Mouse (Mus musculus) c-Kit-positive CD71-positive TER-119-positive erythroid progenitor cells, embryonic 14.5 days (primary cell): ENCODE measurements around the gene Igsf21.

Source experiments
- DNase-seq: peaks from one replicate; pipeline ENCODE4 v3.0.0-alpha.2; 2013; ENCODE audit warnings: low spot score

Gene Igsf21

GRCm38 (mm10) chr4:140143178-140143577, 103.4 kb downstream of the Igsf21 start:
- no peak for DNase-seq

DNA sequence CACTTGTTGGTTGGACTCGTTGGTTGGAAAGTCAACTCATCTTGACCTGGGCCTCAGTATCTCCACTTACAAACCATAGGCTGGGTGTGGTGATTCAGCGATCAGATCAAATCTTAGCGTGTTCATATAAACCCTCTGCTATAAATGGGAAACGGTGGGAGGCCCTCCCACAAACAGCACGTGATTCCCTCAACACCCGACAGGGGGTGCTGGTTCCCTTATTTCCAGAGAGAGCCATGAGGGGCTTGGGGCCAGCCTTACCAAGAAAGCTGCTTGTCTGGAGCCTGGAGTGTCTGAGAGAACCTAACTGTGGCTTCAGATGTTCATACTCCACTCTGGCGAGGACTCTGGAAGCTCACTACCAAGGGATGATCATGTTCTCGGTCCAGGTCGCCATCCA, 106.1 kb downstream of the Igsf21 start:
- no peak for DNase-seq

DNA sequence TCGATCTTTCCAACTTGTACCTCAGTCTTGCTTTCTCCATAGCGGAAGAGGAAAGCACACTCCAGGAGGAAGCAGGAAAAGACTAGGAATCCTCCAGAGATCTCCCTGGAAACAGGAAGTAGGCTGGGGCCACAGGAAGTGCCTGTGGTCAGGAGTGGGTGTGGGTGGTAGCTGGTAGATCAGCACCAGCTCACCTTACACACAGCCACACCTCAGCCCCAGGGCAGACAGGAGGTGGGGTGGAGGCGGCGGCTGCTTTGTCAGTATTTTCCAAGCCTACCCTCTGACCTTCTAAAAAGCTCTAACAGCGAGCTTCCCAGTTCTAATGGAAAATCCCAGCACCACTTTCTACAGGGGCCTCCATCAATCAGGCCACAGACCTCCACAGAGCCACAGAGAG, 107.7 kb downstream of the Igsf21 start:
- DNase-seq = no peak

DNA sequence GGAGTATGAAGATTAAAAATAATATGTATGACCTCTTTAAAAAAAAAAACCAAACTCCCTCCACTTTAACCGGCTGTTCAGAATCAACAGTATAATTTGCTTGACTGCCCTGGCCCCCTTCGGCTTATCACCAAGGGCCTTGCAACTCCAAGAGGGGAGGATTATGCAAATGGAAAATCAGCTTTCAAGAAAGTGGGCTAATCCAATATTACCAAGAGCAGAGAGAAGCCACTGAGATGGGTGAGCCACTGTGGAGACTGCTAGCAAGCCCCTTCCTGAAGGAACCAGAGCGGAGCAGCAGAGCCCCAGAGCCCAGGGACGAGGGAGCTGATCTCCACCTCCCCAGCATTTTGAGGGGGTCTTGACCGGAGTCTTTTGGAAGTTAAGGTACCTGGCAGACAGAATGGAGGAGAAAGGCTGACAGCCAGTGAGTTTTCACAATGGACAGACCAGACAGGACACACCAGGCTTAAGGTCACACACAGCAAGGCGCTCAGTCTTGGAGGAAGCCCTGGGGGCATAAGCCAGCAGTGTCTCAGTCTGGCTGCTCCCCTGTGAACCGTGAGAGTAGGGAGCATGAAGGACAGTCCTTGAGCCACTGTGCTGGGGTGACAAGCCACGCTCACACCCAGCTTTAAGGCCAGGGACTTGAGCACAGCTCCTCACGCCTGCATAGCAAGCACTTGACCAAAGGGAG, 114.8 kb downstream of the Igsf21 start:
- DNase-seq = no peak

- no peak for DNase-seq
Observed at GRCm38 (mm10) chr4:140131201-140131600, 115.4 kb downstream of the Igsf21 start.

DNA sequence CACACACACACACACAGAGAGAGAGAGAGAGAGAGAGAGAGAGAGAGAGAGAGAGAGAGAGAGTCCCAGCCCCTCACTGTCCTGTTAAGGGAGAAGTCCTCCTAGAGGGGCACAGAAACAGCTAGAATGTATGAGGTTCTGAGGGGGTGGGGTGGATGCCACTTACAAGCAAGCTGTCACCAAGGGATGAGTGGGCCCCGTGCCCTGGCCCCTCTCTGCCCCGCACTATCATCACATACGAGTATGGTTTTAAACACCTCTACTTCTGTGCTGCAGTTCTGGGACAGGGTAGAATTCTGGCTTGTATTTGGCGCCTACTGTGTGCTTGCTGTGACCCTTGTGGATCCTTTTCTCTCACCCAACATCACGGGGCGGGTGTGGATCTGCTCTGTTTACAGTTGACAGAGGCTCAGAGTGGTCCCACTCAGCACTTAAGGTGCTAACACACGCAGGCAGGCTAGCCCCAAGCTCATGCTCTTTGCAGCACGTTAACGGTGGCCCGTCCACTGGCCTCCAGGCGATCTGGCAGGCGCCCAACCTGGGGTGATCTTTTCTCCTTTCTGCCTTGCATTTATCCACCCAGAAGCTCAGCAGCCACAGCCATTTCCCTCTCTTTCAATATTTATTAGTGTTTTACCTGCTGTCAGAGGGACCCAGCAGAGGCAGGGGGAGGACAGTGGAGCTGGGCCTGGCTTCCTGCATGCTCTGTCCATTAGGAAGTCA, 116.9 kb downstream of the Igsf21 start:
- no peak for DNase-seq

DNA sequence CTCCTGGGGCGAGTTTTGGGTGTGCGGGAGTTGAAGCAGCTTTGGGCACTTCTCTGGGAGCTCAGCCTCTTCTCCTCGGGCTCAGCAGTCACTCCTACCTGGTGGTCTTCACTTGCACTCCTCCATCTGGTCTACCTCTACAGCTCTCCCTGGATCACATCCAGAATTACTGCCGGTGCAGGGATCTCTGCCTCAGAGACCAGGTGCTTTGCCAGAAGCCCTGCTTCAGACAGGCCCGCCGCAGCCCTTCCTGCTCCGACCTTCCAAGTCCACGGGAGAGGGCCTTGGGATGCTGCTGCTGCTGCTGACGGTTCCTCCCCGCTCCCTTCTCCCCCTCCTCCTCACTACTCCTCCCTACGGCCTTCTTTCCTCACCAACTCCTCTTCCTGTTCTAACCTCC, 118.5 kb downstream of the Igsf21 start:
- no peak for DNase-seq

DNA sequence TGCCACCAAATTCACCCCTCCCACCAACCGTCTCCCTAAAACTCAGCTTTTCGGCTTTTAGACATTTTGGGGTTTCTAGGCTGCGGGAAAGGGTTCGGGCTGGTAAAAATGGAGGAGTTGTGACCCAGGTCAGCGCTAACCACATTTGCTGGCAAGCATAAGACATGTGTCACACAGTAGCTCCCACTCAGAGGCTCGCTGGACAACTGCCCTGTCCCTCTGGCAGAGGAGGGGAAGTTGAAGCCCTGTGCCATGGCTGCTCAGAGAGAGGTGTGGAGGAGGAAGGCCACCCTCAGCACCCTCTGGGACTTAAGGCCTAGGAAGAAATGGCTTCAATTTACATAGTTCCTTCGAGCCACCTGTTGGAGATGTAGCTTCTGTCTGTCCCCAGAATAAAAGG, 120.8 kb downstream of the Igsf21 start:
- DNase-seq = no peak

GRCm38 (mm10) chr4:140122534-140122933, 124.0 kb downstream of the Igsf21 start:
- DNase-seq = no peak

- DNase-seq = no peak
Observed at GRCm38 (mm10) chr4:140117275-140117691, 129.3 kb downstream of the Igsf21 start.

GRCm38 (mm10) chr4:140115756-140116155, 130.8 kb downstream of the Igsf21 start:
- DNase-seq = no peak

DNA sequence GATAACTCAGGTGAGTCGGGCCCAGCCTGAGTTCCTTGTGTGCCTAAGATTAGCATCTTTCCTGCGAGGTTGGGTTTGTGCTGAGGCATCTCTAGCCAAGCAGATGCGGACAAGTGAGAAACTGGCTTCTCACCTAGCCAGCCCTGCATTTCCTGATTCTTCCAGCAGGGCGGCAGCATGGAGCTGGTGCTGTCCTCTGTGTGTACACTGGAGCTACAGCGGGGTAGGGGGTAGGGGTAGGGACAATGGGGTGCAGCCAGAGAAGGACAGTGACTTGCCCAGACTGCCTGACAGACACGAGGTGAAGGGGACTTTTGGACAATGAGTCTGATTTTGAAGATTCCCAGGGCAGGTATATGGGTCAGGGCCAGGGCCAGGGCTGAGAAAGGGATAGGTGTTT, 131.5 kb downstream of the Igsf21 start:
- DNase-seq = no peak

GRCm38 (mm10) chr4:140113690-140114475, 132.7 kb downstream of the Igsf21 start:
- no peak for DNase-seq

DNA sequence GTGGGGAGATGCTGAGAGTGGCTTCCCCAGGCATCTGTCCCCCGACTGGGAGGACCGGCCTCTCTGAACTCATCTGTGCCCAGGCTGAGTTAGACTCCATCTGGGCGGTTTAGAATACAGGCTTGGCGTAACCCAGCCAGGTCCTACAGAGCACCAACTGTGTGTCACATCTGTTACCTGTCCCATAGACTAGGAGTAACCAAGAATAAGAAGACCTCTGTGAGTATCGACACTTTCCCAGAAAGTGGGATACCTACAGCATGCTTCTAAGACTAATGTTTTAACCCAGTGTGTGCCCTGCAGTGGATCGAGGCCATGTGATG, 137.0 kb downstream of the Igsf21 start:
- DNase-seq = no peak

DNA sequence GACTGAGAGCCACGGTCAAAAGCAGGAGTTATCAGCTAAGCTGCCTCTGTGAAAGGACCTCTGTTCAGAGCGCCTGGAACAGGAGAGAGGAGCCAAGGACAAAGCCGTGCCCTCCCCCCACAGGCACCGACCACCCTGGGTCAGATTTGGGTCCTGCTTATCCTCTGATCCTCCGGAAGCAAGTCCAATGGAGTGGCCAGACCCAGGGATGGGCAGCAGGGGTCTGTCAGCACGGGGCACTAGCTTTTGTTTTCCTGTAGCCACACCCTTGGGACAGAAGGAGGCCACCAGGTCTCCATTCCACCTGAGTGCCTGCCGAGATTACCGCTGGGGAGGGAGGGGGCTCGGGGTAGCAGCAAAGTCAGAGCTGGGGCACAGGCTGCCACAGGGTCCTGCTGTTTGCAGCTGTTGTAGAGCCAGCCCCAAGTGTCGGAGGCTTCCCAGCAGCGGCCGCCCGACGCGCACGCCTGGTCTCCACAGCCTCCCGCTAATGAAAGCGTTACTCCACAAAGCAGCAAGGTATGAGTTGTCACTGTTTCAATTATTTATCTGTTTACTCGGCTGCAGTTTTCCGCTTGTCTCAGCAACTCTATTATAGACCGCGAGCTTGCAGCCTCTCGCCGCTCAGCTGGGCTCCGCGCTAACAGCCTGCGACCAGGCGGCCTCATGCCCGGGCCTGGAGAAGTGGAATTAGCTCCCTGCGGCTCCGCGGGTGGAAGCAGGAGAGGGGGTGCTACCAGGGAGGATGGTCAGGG, 137.5 kb downstream of the Igsf21 start:
- DNase-seq = no peak

DNA sequence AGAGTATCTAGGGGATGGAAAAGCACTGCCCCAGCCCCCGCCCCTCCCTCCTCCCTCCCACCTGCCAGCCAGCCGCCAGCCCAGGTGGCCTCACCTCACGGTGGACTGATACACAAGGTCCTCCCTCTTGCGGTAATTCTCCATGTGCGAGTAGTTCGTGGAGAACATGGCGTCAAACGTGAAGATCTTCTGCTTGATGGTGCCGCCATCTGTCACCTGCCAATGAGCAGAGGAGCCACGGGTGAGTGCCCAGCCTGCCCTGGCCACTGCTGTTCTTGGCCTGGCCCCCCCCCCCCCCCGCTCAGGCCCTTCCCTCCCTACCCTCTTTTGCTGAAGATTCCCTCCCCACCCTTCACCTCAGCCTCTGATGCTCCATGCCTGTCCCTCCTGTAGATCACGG, 139.4 kb downstream of the Igsf21 start:
- DNase-seq = no peak

GRCm38 (mm10) chr4:140104795-140105194, 141.8 kb downstream of the Igsf21 start:
- no peak for DNase-seq

- DNase-seq = no peak
Observed at GRCm38 (mm10) chr4:140103341-140104027, 143.1 kb downstream of the Igsf21 start.

GRCm38 (mm10) chr4:140102581-140103200, 143.9 kb downstream of the Igsf21 start:
- DNase-seq = no peak

DNA sequence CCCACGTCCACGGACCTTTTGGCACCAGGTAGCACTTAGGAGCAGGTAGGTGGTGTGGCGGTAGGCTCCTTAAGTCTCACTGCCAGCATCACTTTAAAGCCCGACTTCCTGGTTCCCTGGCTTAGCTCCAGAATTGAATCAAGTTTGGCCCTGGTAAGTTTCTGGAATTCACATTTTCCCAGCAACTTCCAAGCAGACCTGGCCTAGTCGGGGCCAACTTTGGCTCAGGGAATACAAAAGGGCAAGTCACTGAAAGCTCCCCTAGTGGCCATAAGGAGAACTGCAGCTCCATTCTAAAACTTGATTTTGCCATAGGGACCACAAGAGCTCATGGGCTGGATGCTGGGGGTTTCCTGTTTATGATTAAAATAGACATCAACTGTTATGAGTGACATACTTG, 145.5 kb downstream of the Igsf21 start:
- peak; percentile 12 for DNase-seq

GRCm38 (mm10) chr4:140100141-140100540, 146.4 kb downstream of the Igsf21 start:
- DNase-seq = no peak
